Mouse (Mus musculus): ENCODE data around the gene 1700029P11Rik. TPM values are rescaled to one million over a fixed set of nuclear protein-coding genes. Genes with fewer than 3 reads are reported as not detected.
A peak's percentile ranks its signal among the peaks of the same experiment; 100 is the strongest.

Gene 1700029P11Rik
- polyA plus RNA-seq, 1 experiment: not detected

GRCm38 (mm10) chr15:82016101-82016808 lies 35.9 kb downstream of the 1700029P11Rik start:
- TF ChIP-seq CEBPB (IDR thresholded peaks at IDR 0.05; ENCODE audit: low read depth) (peak; percentile 91), MAX (IDR thresholded peaks at IDR 0.05) (peak; percentile 94), CTCF (IDR thresholded peaks at IDR 0.05; ENCODE audit: control insufficient read depth, insufficient read depth, insufficient read length) (no peak)
- H3K27me3 ChIP-seq (ENCODE audit: control insufficient read depth, insufficient read depth, insufficient read length): no peaks in the 10 kb centered on the region
- H3K79me2 ChIP-seq (ENCODE audit: control insufficient read depth, insufficient read depth): peaks cover 64% of the 10 kb centered on the region
- H3ac ChIP-seq (ENCODE audit: control insufficient read depth, insufficient read length, low read depth): peak overlapping the region; percentile 86
- H3K4me3 ChIP-seq (ENCODE audit: insufficient read depth, poor library complexity, severe bottlenecking): peak overlapping the region; percentile 95
- peaks cover 23% of the 10 kb centered on the region for H3K36me3 ChIP-seq (ENCODE audit: control insufficient read depth, insufficient read depth)
- peaks cover 39% of the 10 kb centered on the region for H3K79me3 ChIP-seq (ENCODE audit: low read depth)

- Histone ChIP-seq H3ac (ENCODE audit: control insufficient read depth, insufficient read length, low read depth) (peak overlapping the region; percentile 85), H3K79me3 (ENCODE audit: low read depth) (peaks cover 36% of the 10 kb centered on the region), H3K27me3 (ENCODE audit: control insufficient read depth, insufficient read depth, insufficient read length) (no peaks in the 10 kb centered on the region), H3K4me3 (ENCODE audit: insufficient read depth, poor library complexity, severe bottlenecking) (peak overlapping the region; percentile 95), H3K79me2 (ENCODE audit: control insufficient read depth, insufficient read depth) (peaks cover 60% of the 10 kb centered on the region), H3K36me3 (ENCODE audit: control insufficient read depth, insufficient read depth) (peaks cover 26% of the 10 kb centered on the region)
- TF ChIP-seq MYOG (IDR thresholded peaks at IDR 0.05; ENCODE audit: control insufficient read depth, extremely low read depth, insufficient read length) (no peak), CEBPB (IDR thresholded peaks at IDR 0.05; ENCODE audit: low read depth) (no peak), MAX (IDR thresholded peaks at IDR 0.05) (no peak), CTCF (IDR thresholded peaks at IDR 0.05; ENCODE audit: control insufficient read depth, insufficient read depth, insufficient read length) (no peak)
Observed at GRCm38 (mm10) chr15:82016830-82017229, 36.5 kb downstream of the 1700029P11Rik start.

DNA sequence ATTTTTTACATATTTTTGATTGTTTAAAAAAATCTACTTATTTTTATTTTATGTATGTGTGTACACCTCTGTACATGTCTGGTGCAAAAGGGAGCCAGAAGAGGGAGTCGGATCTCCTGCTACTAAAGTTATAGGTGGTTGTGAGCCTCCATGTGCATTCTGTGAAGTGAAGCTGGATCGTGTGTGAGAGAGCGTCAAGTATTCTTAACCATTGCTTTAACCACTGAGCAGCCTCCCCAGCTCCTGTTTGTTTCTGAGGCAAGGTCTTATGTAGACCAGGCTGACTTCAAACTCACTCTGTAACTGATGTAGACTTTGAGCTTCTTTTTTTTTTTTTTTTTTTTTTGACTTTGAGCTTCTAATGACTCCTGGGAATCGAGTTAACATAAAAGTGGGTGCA lies 37.1 kb downstream of the 1700029P11Rik start:
- no peak overlapping the region for H3ac ChIP-seq (ENCODE audit: control insufficient read depth, insufficient read length, low read depth)
- no peaks in the 10 kb centered on the region for H3K27me3 ChIP-seq (ENCODE audit: control insufficient read depth, insufficient read depth, insufficient read length)
- TF ChIP-seq MYOD1 (IDR thresholded peaks at IDR 0.05; ENCODE audit: control insufficient read depth, insufficient read length, low read depth) (no peak), USF1 (IDR thresholded peaks at IDR 0.05; ENCODE audit: low read depth) (no peak), MYOG (IDR thresholded peaks at IDR 0.05; ENCODE audit: control insufficient read depth, extremely low read depth, insufficient read length) (no peak), CEBPB (IDR thresholded peaks at IDR 0.05; ENCODE audit: low read depth) (no peak), FOSL1 (IDR thresholded peaks at IDR 0.05; ENCODE audit: insufficient read depth, low read length, poor library complexity, severe bottlenecking) (no peak), MAX (IDR thresholded peaks at IDR 0.05) (no peak), CTCF (IDR thresholded peaks at IDR 0.05; ENCODE audit: control insufficient read depth, insufficient read depth, insufficient read length) (no peak)
- peaks cover 35% of the 10 kb centered on the region for H3K79me3 ChIP-seq (ENCODE audit: low read depth)
- H3K79me2 ChIP-seq (ENCODE audit: control insufficient read depth, insufficient read depth): peaks cover 60% of the 10 kb centered on the region
- no peak overlapping the region for H3K4me3 ChIP-seq (ENCODE audit: insufficient read depth, poor library complexity, severe bottlenecking)
- H3K36me3 ChIP-seq (ENCODE audit: control insufficient read depth, insufficient read depth): peaks cover 32% of the 10 kb centered on the region

DNA sequence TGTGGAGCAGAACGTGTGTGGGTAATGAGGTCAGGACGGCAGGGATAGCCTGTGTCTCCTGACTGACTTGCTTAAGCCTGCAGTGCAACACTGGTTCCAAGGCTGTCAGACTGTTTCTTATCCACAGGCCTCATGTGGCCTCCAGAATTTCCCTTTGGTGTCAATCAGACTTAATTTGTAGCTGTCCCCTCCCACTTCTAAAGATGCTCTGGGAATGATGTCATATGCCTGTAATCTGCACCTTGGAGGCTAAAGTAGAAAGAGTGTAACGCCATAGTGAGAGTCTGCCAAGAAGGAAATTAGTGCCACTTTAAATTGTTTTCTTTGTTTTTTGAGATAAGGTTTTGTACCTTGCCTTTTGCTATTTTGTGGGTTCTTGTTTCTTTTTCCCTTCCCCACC lies 38.9 kb downstream of the 1700029P11Rik start:
- H3K79me2 ChIP-seq (ENCODE audit: control insufficient read depth, insufficient read depth): peaks cover 44% of the 10 kb centered on the region
- H3K4me3 ChIP-seq (ENCODE audit: insufficient read depth, poor library complexity, severe bottlenecking): no peak overlapping the region
- H3K36me3 ChIP-seq (ENCODE audit: control insufficient read depth, insufficient read depth): peaks cover 46% of the 10 kb centered on the region
- TF ChIP-seq FOSL1 (IDR thresholded peaks at IDR 0.05; ENCODE audit: insufficient read depth, low read length, poor library complexity, severe bottlenecking): no peak
- no peak for TF ChIP-seq CEBPB (IDR thresholded peaks at IDR 0.05; ENCODE audit: low read depth)
- TF ChIP-seq MYOD1 (IDR thresholded peaks at IDR 0.05; ENCODE audit: control insufficient read depth, insufficient read length, low read depth): no peak
- no peak for TF ChIP-seq USF1 (IDR thresholded peaks at IDR 0.05; ENCODE audit: low read depth)
- no peak for TF ChIP-seq CTCF (IDR thresholded peaks at IDR 0.05; ENCODE audit: control insufficient read depth, insufficient read depth, insufficient read length)
- no peak for TF ChIP-seq MYOG (IDR thresholded peaks at IDR 0.05; ENCODE audit: control insufficient read depth, extremely low read depth, insufficient read length)
- TF ChIP-seq MAX (IDR thresholded peaks at IDR 0.05): no peak
- H3K79me3 ChIP-seq (ENCODE audit: low read depth): peaks cover 22% of the 10 kb centered on the region
- no peak overlapping the region for H3ac ChIP-seq (ENCODE audit: control insufficient read depth, insufficient read length, low read depth)
- no peaks in the 10 kb centered on the region for H3K27me3 ChIP-seq (ENCODE audit: control insufficient read depth, insufficient read depth, insufficient read length)

DNA sequence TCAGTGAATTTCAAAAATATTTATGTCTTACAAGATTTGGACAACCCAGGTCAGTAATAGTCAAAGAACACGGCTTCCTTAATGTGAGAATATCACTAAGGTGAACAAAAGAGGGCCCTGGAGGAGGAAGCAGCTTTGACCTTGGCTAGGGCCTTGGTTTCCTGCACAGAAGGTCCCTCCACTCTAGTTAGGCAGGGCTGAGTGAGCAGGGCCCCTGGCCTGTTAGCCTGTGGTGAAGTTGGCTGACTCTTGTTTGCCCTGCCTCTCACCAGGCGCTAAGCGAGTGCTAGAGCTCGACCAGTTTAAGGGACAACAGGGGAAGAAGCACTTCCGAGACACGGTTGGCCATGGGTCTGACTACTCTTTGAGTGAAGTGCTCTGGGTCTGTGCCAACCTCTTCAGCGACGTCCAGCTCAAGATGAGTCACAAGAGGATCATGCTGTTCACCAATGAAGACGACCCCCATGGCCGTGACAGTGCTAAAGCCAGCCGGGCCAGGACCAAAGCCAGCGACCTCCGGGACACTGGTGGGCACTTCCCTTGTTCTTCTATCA lies 42.3 kb downstream of the 1700029P11Rik start:
- H3K79me3 ChIP-seq (ENCODE audit: low read depth): peaks cover 3% of the 10 kb centered on the region
- H3K27me3 ChIP-seq (ENCODE audit: control insufficient read depth, insufficient read depth, insufficient read length): no peaks in the 10 kb centered on the region
- H3K79me2 ChIP-seq (ENCODE audit: control insufficient read depth, insufficient read depth): peaks cover 14% of the 10 kb centered on the region
- TF ChIP-seq MYOG (IDR thresholded peaks at IDR 0.05; ENCODE audit: control insufficient read depth, extremely low read depth, insufficient read length) (no peak), MYOD1 (IDR thresholded peaks at IDR 0.05; ENCODE audit: control insufficient read depth, insufficient read length, low read depth) (no peak), MAX (IDR thresholded peaks at IDR 0.05) (no peak), USF1 (IDR thresholded peaks at IDR 0.05; ENCODE audit: low read depth) (no peak), CTCF (IDR thresholded peaks at IDR 0.05; ENCODE audit: control insufficient read depth, insufficient read depth, insufficient read length) (no peak), CEBPB (IDR thresholded peaks at IDR 0.05; ENCODE audit: low read depth) (no peak), FOSL1 (IDR thresholded peaks at IDR 0.05; ENCODE audit: insufficient read depth, low read length, poor library complexity, severe bottlenecking) (no peak)
- peaks cover 78% of the 10 kb centered on the region for H3K36me3 ChIP-seq (ENCODE audit: control insufficient read depth, insufficient read depth)
- H3ac ChIP-seq (ENCODE audit: control insufficient read depth, insufficient read length, low read depth): no peak overlapping the region
- H3K4me3 ChIP-seq (ENCODE audit: insufficient read depth, poor library complexity, severe bottlenecking): no peak overlapping the region
